Mouse (Mus musculus) embryo, embryonic 11.5 days (tissue): ENCODE results near the gene Gm13420.
"Not testable (repeated sequence)": the region's sequence is repeated elsewhere in the genome, so short reads cannot be mapped to it uniquely, and the experiment has no call there.

ENCODE experiments used
- DNase-seq: peaks from one replicate; pipeline ENCODE4 v3.0.0-alpha.2; 2012; ENCODE audit warnings: low read depth, low spot score

Gm13420 gene

GRCm38 (mm10) chr2:29738799-29739198 is 12.7 kb downstream of the Gm13420 start:
- no peak for DNase-seq

GRCm38 (mm10) chr2:29737209-29737925 is 14.1 kb downstream of the Gm13420 start:
- no peak for DNase-seq

GRCm38 (mm10) chr2:29735708-29736107 is 15.8 kb downstream of the Gm13420 start:
- no peak for DNase-seq

- DNase-seq: no peak
Measured at GRCm38 (mm10) chr2:29733348-29733747, 18.1 kb downstream of the Gm13420 start.

- DNase-seq: no peak
Measured at GRCm38 (mm10) chr2:29732559-29732958, 18.9 kb downstream of the Gm13420 start.

- DNase-seq: no peak
Measured at GRCm38 (mm10) chr2:29731545-29731944, 19.9 kb downstream of the Gm13420 start.

- DNase-seq: no peak
Measured at GRCm38 (mm10) chr2:29729500-29729899, 22.0 kb downstream of the Gm13420 start.

- no peak for DNase-seq
Measured at GRCm38 (mm10) chr2:29724664-29725365, 26.7 kb downstream of the Gm13420 start.

GRCm38 (mm10) chr2:29723132-29723531 is 28.4 kb downstream of the Gm13420 start:
- no peak for DNase-seq

GRCm38 (mm10) chr2:29718581-29718980 is 32.9 kb downstream of the Gm13420 start:
- no peak for DNase-seq

GRCm38 (mm10) chr2:29716691-29717090 is 34.8 kb downstream of the Gm13420 start:
- peak; percentile 57 for DNase-seq

GRCm38 (mm10) chr2:29716143-29716542 is 35.3 kb downstream of the Gm13420 start:
- DNase-seq: no peak

GRCm38 (mm10) chr2:29714127-29714526 is 37.4 kb downstream of the Gm13420 start:
- no peak for DNase-seq

GRCm38 (mm10) chr2:29713501-29713900 is 38.0 kb downstream of the Gm13420 start:
- DNase-seq: no peak

- no peak for DNase-seq
Measured at GRCm38 (mm10) chr2:29711877-29712276, 39.6 kb downstream of the Gm13420 start.

GRCm38 (mm10) chr2:29711038-29711437 is 40.4 kb downstream of the Gm13420 start:
- no peak for DNase-seq

- not testable (repeated sequence) for DNase-seq
Measured at GRCm38 (mm10) chr2:29708209-29708608, 43.3 kb downstream of the Gm13420 start.

GRCm38 (mm10) chr2:29707731-29708130 is 43.8 kb downstream of the Gm13420 start:
- no peak for DNase-seq

GRCm38 (mm10) chr2:29706726-29707620 is 44.5 kb downstream of the Gm13420 start:
- no peak for DNase-seq

- DNase-seq: no peak
Measured at GRCm38 (mm10) chr2:29705493-29705892, 46.0 kb downstream of the Gm13420 start.

GRCm38 (mm10) chr2:29703104-29704081 is 48.1 kb downstream of the Gm13420 start:
- no peak for DNase-seq
